Mouse (Mus musculus) urinary bladder, postnatal 10 days (tissue): ENCODE measurements around the gene Slc39a3.
"Not testable (repeated sequence)": the region's sequence is repeated elsewhere in the genome, so short reads cannot be mapped to it uniquely, and the experiment has no call there.

Source experiments
- DNase-seq: peaks from one replicate; pipeline ENCODE4 v3.0.0; 2022; ENCODE audit warnings: low spot score

The Slc39a3 gene

GRCm38 (mm10) chr10:81045246-81045645 lies 8.0 kb upstream of the Slc39a3 start:
- not testable (repeated sequence) for DNase-seq

- DNase-seq = no peak
Observed at GRCm38 (mm10) chr10:81041458-81042175, 4.4 kb upstream of the Slc39a3 start.

- no peak for DNase-seq
Observed at GRCm38 (mm10) chr10:81036251-81036650, 975 bp downstream of the Slc39a3 start.

GRCm38 (mm10) chr10:81033586-81033985 lies 3.6 kb downstream of the Slc39a3 start:
- DNase-seq = no peak

- DNase-seq = no peak
Observed at GRCm38 (mm10) chr10:81029031-81029430, 8.2 kb downstream of the Slc39a3 start.

- DNase-seq = no peak
Observed at GRCm38 (mm10) chr10:81028219-81028618, 9.0 kb downstream of the Slc39a3 start.

- no peak for DNase-seq
Observed at GRCm38 (mm10) chr10:81027331-81027730, 9.9 kb downstream of the Slc39a3 start.

GRCm38 (mm10) chr10:81026857-81027256 lies 10.4 kb downstream of the Slc39a3 start:
- DNase-seq = no peak

- DNase-seq = no peak
Observed at GRCm38 (mm10) chr10:81025639-81026275, 11.5 kb downstream of the Slc39a3 start, which contains the start of gene Diras1. TSS of gene Diras1 (minus strand) at chr10:81025662.

GRCm38 (mm10) chr10:81025047-81025621 lies 12.1 kb downstream of the Slc39a3 start:
- DNase-seq = no peak

- DNase-seq = no peak
Observed at GRCm38 (mm10) chr10:81024346-81024937, 12.8 kb downstream of the Slc39a3 start.

GRCm38 (mm10) chr10:81022744-81023143 lies 14.5 kb downstream of the Slc39a3 start:
- DNase-seq = no peak

GRCm38 (mm10) chr10:81021547-81022110 lies 15.6 kb downstream of the Slc39a3 start:
- DNase-seq = no peak

GRCm38 (mm10) chr10:81020207-81020606 lies 17.0 kb downstream of the Slc39a3 start:
- DNase-seq = no peak

- DNase-seq = no peak
Observed at GRCm38 (mm10) chr10:81019687-81020086, 17.5 kb downstream of the Slc39a3 start.

- DNase-seq = no peak
Observed at GRCm38 (mm10) chr10:81018326-81018725, 18.9 kb downstream of the Slc39a3 start.

- DNase-seq = no peak
Observed at GRCm38 (mm10) chr10:81016645-81017044, 20.6 kb downstream of the Slc39a3 start.

- no peak for DNase-seq
Observed at GRCm38 (mm10) chr10:81015666-81016065, 21.6 kb downstream of the Slc39a3 start.

- peak; percentile 78 for DNase-seq
Observed at GRCm38 (mm10) chr10:81014393-81015384, 22.5 kb downstream of the Slc39a3 start, which contains the start of gene Gng7. TSS of gene Gng7 (minus strand) at chr10:81014945.

- no peak for DNase-seq
Observed at GRCm38 (mm10) chr10:81010851-81011250, 26.4 kb downstream of the Slc39a3 start.

- no peak for DNase-seq
Observed at GRCm38 (mm10) chr10:81007240-81007639, 30.0 kb downstream of the Slc39a3 start.
